Mouse (Mus musculus) mature B cell (primary cell): ENCODE results near the gene Camk1g.

Experiments used
- in situ Hi-C: fragments of 300-500 bp; cut with MboI; formaldehyde crosslinking; loops from 2 replicates; pipeline ENCODE4 v1.14.3; 2019

Gene Camk1g

GRCm38 (mm10) chr1:193305386-193305785 is 64.7 kb downstream of the Camk1g start:
- in situ Hi-C loops, result no loop called here

- in situ Hi-C loops, result no loop called here
These were observed 67.0 kb downstream of the Camk1g start for GRCm38 (mm10) chr1:193303096-193303495.

GRCm38 (mm10) chr1:193302093-193302405 is 68.0 kb downstream of the Camk1g start:
- in situ Hi-C loops, result no loop called here

GRCm38 (mm10) chr1:193301216-193302092 is 68.6 kb downstream of the Camk1g start:
- in situ Hi-C loops, result no loop called here

- in situ Hi-C loops, result no loop called here
These were observed 70.1 kb downstream of the Camk1g start for GRCm38 (mm10) chr1:193299995-193300394.

DNA sequence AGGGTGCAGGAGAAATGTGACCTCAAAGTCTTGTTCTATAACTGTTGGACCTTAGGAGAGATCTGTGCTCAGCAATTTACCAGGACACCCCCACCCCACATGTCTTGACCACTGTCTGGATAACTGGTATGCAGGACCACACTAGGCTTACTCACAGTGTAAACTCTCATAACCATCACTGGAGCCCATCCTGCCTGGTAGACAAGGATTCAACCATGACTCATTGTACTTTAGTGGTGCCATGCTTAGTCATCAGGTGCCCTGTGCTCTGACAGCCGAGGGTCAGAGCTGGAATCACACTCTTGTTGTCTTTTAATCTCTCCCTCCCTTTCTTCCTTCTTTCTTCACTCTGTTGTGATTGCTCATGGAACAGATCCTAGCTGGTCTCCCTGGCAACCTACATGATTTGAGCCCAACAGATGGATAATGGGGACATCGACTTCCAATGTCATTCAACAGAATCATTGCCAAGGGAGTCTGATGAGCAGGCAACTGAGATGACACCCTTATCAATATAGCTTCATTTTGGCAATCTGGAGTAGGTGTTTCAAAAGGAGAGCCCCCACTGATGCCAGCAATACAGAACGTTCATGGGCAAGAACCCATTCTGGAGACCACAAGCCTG is 71.8 kb downstream of the Camk1g start:
- in situ Hi-C loops, result no loop called here
